Mouse (Mus musculus): ENCODE measurements around the gene Cdc42bpg. TPM values are rescaled to one million over a fixed set of nuclear protein-coding genes. Genes with fewer than 3 reads are reported as not detected.

Gene Cdc42bpg
- polyA plus RNA-seq, 1 experiment from 2014 or later, result 0.35 TPM

GRCm38 (mm10) chr19:6299450-6300267 lies 6.6 kb upstream of the Cdc42bpg start:
- peaks cover 40% of the 10 kb centered on the region for H3K36me3 ChIP-seq (replicated peaks; ENCODE audit: insufficient read depth, low read length)
- no peak for TF ChIP-seq CTCF (IDR thresholded peaks at IDR 0.05; ENCODE audit: low read depth)
- TF ChIP-seq EP300 (IDR thresholded peaks at IDR 0.05; ENCODE audit: low read depth), result no peak
- peaks cover 81% of the 10 kb centered on the region for H3K4me1 ChIP-seq (ENCODE audit: insufficient read depth)

GRCm38 (mm10) chr19:6300402-6300841 lies 5.8 kb upstream of the Cdc42bpg start:
- Histone ChIP-seq H3K4me1 (ENCODE audit: insufficient read depth) (peaks cover 82% of the 10 kb centered on the region), H3K27me3 (ENCODE audit: insufficient read depth, low read length) (no peaks in the 10 kb centered on the region), H3K4me3 (ENCODE audit: low read depth, low read length) (no peak overlapping the region), H3K9ac (replicated peaks) (peak overlapping the region; percentile 52; the same call in 1 of the 2 replicates), H3K27ac (ENCODE audit: low read depth) (peak overlapping the region; percentile 88), H3K9me3 (ENCODE audit: low read length) (no peaks in the 10 kb centered on the region), H3K4me2 (ENCODE audit: low read depth, low read length) (peak overlapping the region; percentile 46), H3K36me3 (replicated peaks; ENCODE audit: insufficient read depth, low read length) (peaks cover 33% of the 10 kb centered on the region)
- peak; percentile 95 for TF ChIP-seq EP300 (IDR thresholded peaks at IDR 0.05; ENCODE audit: low read depth)
- no peak for TF ChIP-seq CTCF (IDR thresholded peaks at IDR 0.05; ENCODE audit: low read depth)
- WGBS (ENCODE audit: insufficient replicate concordance), result 43% methylated on average over 7 of the region's 7 CpGs
- DNase-seq (peak; percentile 71), ATAC-seq (peak; percentile 80)

More at GRCm38 (mm10) chr19:6299450-6300267, 6.6 kb upstream of the Cdc42bpg start:
- no peak for ATAC-seq
- peak overlapping the region; percentile 88 for H3K27ac ChIP-seq (ENCODE audit: low read depth)
- peak overlapping the region; percentile 46 for H3K4me2 ChIP-seq (ENCODE audit: low read depth, low read length)
- H3K9ac ChIP-seq (replicated peaks), result peak overlapping the region; percentile 52
- H3K4me3 ChIP-seq (ENCODE audit: low read depth, low read length), result no peak overlapping the region
- DNase-seq, result peak; percentile 42
- no peaks in the 10 kb centered on the region for H3K27me3 ChIP-seq (ENCODE audit: insufficient read depth, low read length)
- WGBS (ENCODE audit: insufficient replicate concordance), result 48% methylated on average over 7 of the region's 7 CpGs
- H3K9me3 ChIP-seq (ENCODE audit: low read length), result no peaks in the 10 kb centered on the region

- H3K9me3 ChIP-seq (ENCODE audit: low read length), result no peaks in the 10 kb centered on the region
- H3K9ac ChIP-seq (replicated peaks), result no peak overlapping the region
- WGBS (ENCODE audit: insufficient replicate concordance), result 70% methylated on average over 5 of the region's 5 CpGs
- H3K27me3 ChIP-seq (ENCODE audit: insufficient read depth, low read length), result no peaks in the 10 kb centered on the region
- H3K4me1 ChIP-seq (ENCODE audit: insufficient read depth), result peaks cover 82% of the 10 kb centered on the region
- no peak for ATAC-seq
- TF ChIP-seq EP300 (IDR thresholded peaks at IDR 0.05; ENCODE audit: low read depth) (peak; percentile 52; the same call in 1 of the 2 replicates), CTCF (IDR thresholded peaks at IDR 0.05; ENCODE audit: low read depth) (no peak)
- no peak overlapping the region for H3K4me3 ChIP-seq (ENCODE audit: low read depth, low read length)
- DNase-seq, result no peak
- peaks cover 21% of the 10 kb centered on the region for H3K36me3 ChIP-seq (replicated peaks; ENCODE audit: insufficient read depth, low read length)
- H3K4me2 ChIP-seq (ENCODE audit: low read depth, low read length), result no peak overlapping the region
- H3K27ac ChIP-seq (ENCODE audit: low read depth), result peak overlapping the region; percentile 40; the same call in 1 of the 2 replicates
Observed at GRCm38 (mm10) chr19:6302114-6302513, 4.1 kb upstream of the Cdc42bpg start.

- H3K9me3 ChIP-seq (ENCODE audit: low read length), result no peaks in the 10 kb centered on the region
- H3K4me1 ChIP-seq (ENCODE audit: insufficient read depth), result peaks cover 82% of the 10 kb centered on the region
- peak overlapping the region; percentile 40; the same call in 1 of the 2 replicates for H3K27ac ChIP-seq (ENCODE audit: low read depth)
- no peak overlapping the region for H3K4me2 ChIP-seq (ENCODE audit: low read depth, low read length)
- H3K4me3 ChIP-seq (ENCODE audit: low read depth, low read length), result no peak overlapping the region
- peak; percentile 32 for DNase-seq
- no peak for TF ChIP-seq EP300 (IDR thresholded peaks at IDR 0.05; ENCODE audit: low read depth)
- TF ChIP-seq CTCF (IDR thresholded peaks at IDR 0.05; ENCODE audit: low read depth), result no peak
- peaks cover 17% of the 10 kb centered on the region for H3K36me3 ChIP-seq (replicated peaks; ENCODE audit: insufficient read depth, low read length)
- no peak for ATAC-seq
- WGBS (ENCODE audit: insufficient replicate concordance), result 21% methylated on average over 4 of the region's 4 CpGs
- H3K27me3 ChIP-seq (ENCODE audit: insufficient read depth, low read length), result no peaks in the 10 kb centered on the region
- H3K9ac ChIP-seq (replicated peaks), result no peak overlapping the region
Observed at GRCm38 (mm10) chr19:6302522-6302921, 3.7 kb upstream of the Cdc42bpg start.

- Histone ChIP-seq H3K36me3 (replicated peaks; ENCODE audit: insufficient read depth, low read length) (peaks cover 6% of the 10 kb centered on the region), H3K27me3 (ENCODE audit: insufficient read depth, low read length) (no peaks in the 10 kb centered on the region), H3K4me1 (ENCODE audit: insufficient read depth) (peaks cover 80% of the 10 kb centered on the region), H3K9me3 (ENCODE audit: low read length) (no peaks in the 10 kb centered on the region), H3K4me2 (ENCODE audit: low read depth, low read length) (no peak overlapping the region), H3K27ac (ENCODE audit: low read depth) (peak overlapping the region; percentile 41; the same call in 1 of the 2 replicates), H3K9ac (replicated peaks) (0 out of 2 replicates have a peak overlapping the region, but pooled peaks have one; percentile 18), H3K4me3 (ENCODE audit: low read depth, low read length) (no peak overlapping the region)
- ATAC-seq (no peak), DNase-seq (no peak)
- 79% methylated on average over 6 of the region's 6 CpGs for WGBS (ENCODE audit: insufficient replicate concordance)
- TF ChIP-seq EP300 (IDR thresholded peaks at IDR 0.05; ENCODE audit: low read depth), result no peak
- TF ChIP-seq CTCF (IDR thresholded peaks at IDR 0.05; ENCODE audit: low read depth), result no peak
Observed at GRCm38 (mm10) chr19:6303831-6304230, 2.4 kb upstream of the Cdc42bpg start.

- TF ChIP-seq EP300 (IDR thresholded peaks at IDR 0.05; ENCODE audit: low read depth), result no peak
- TF ChIP-seq CTCF (IDR thresholded peaks at IDR 0.05; ENCODE audit: low read depth), result peak; percentile 99
- ATAC-seq, result peak; percentile 34
- Histone ChIP-seq H3K36me3 (replicated peaks; ENCODE audit: insufficient read depth, low read length) (no peaks in the 10 kb centered on the region), H3K27ac (ENCODE audit: low read depth) (0 out of 2 replicates have a peak overlapping the region, but pooled peaks have one; percentile 18), H3K9me3 (ENCODE audit: low read length) (no peaks in the 10 kb centered on the region), H3K4me3 (ENCODE audit: low read depth, low read length) (no peak overlapping the region), H3K27me3 (ENCODE audit: insufficient read depth, low read length) (no peaks in the 10 kb centered on the region), H3K4me2 (ENCODE audit: low read depth, low read length) (no peak overlapping the region), H3K9ac (replicated peaks) (no peak overlapping the region), H3K4me1 (ENCODE audit: insufficient read depth) (peaks cover 69% of the 10 kb centered on the region)
- 22% methylated on average over 5 of the region's 5 CpGs for WGBS (ENCODE audit: insufficient replicate concordance)
- DNase-seq, result peak; percentile 95
Observed at GRCm38 (mm10) chr19:6304787-6305516, 1.3 kb upstream of the Cdc42bpg start.

Data from liver, postnatal 0 days (tissue).